Comparison of ENCODE assay signal across 9 mouse cellular contexts in genomic region chr17:49951491-49951855, GRCm38 (mm10).
DNase-seq lines count a peak whose midpoint lies in the region; ATAC-seq and TF ChIP-seq lines count a peak whose summit lies in the region.
"Had no signal": no experiment of that assay in that cellular context is flagged by ENCODE, and none has a peak within 500 bp of the region (broad histone marks: within the 10 kb centered on the region; RNA-seq: fewer than 3 reads in every experiment).

No protein-coding gene starts in this region.

- peak; percentile 90 for TF ChIP-seq CTCF in layer of hippocampus, adult 2 months (conservative IDR thresholded peaks at IDR 0.05)
- TF ChIP-seq CTCF in lung, embryonic 14.5 days (IDR thresholded peaks at IDR 0.05; ENCODE audit: low read depth), result peak; percentile 74

- peak; percentile 72 for DNase-seq in R1 (ENCODE audit: low read depth, low spot score)
- DNase-seq in cerebellum, adult 9-10 months, result peak; percentile 83
- DNase-seq in layer of hippocampus, adult 2 months (ENCODE audit: low spot score in 2 of 2), result peak; percentile 84 to 87
- DNase-seq in lung, embryonic 14.5 days, result peak; percentile 97
- DNase-seq in ovary, postnatal 36 days (ENCODE audit: low spot score), result peak; percentile 59
- peak; percentile 48 to 64 for DNase-seq in thymus, postnatal 36 days

- H3K9ac ChIP-seq in lung, embryonic 14.5 days, result no peak overlapping the region

- no peaks in the 10 kb centered on the region for H3K9me3 ChIP-seq in lung, embryonic 14.5 days (ENCODE audit: low read depth, low read length)

- peaks cover 6% of the 10 kb centered on the region; the same call in 1 of the 2 replicates for H3K4me1 ChIP-seq in lung, embryonic 14.5 days (ENCODE audit: insufficient read depth)

- H3K4me2 ChIP-seq in lung, embryonic 14.5 days, result peak overlapping the region; percentile 46

- H3K27me3 ChIP-seq in lung, embryonic 14.5 days (ENCODE audit: insufficient read depth, low read length), result no peaks in the 10 kb centered on the region

- H3K4me3 ChIP-seq in layer of hippocampus, adult 2 months, result peak overlapping the region; percentile 45
- H3K4me3 ChIP-seq in lung, embryonic 14.5 days (ENCODE audit: low read depth, low read length), result no peak overlapping the region
- H3K4me3 ChIP-seq: myocyte had no signal

- H3K27ac ChIP-seq in layer of hippocampus, adult 2 months, result peak overlapping the region; percentile 28; the same call in 1 of the 2 replicates
- no peak overlapping the region for H3K27ac ChIP-seq in lung, embryonic 14.5 days (ENCODE audit: low read depth)

- H3K36me3 ChIP-seq in lung, embryonic 14.5 days (ENCODE audit: insufficient read depth), result no peaks in the 10 kb centered on the region

- peak; percentile 76 for ATAC-seq in frontal cortex, adult (ENCODE audit: low TSS enrichment)
- ATAC-seq in hematopoietic stem cell, adult 5-6 weeks (replicated peaks in 1 of 2; ENCODE audit: insufficient read depth in 1 of 2, low FRiP score in 2 of 2, low TSS enrichment in 1 of 2, low read depth in 1 of 2, poor library complexity in 2 of 2, severe bottlenecking in 2 of 2), result peak; percentile 51 to 78; a peak in 3 of 4 replicates
- peak; percentile 43; the same call in 1 of the 2 replicates for ATAC-seq in lung, embryonic 14.5 days (ENCODE audit: insufficient read depth)

- 6% methylated on average over 7 of the region's 7 CpGs for WGBS in lung, embryonic 14.5 days
